Mouse (Mus musculus): ENCODE results near the gene Pcbp2.

DNA sequence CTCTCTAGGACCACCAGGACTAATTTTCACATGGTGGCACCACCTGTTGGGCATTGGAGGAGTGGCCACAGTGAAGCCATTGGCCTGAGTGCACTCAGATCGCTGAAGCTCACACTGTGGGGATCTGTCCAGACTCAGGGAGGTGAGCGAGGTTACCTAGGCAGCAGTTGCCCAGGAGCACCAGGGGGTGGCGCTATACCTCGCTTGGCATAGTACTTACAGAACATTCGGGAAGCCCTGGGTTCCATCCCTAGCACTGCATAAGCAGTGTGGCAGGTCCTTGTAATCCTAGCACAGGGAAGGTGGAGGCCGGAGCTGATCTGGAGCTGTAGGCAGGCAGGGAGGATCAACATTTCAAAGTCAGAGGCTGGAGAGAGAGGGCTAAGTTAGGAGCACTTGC, 14.3 kb upstream of the Pcbp2 start:
- TF ChIP-seq CTCF (IDR thresholded peaks at IDR 0.05; ENCODE audit: borderline replicate concordance, insufficient read depth, low read depth, low read length) (peak; percentile 50; the same call in 1 of the 2 replicates), POLR2A (IDR thresholded peaks at IDR 0.05; ENCODE audit: borderline replicate concordance, insufficient read depth, low read length) (no peak)
